Mouse (Mus musculus) ES-E14 (cell line): Measurements from ENCODE around the gene Plac8. TPM values are rescaled to one million over a fixed set of nuclear protein-coding genes. Genes with fewer than 3 reads are reported as not detected.

Experiments
- DNase-seq: peaks from one replicate; pipeline ENCODE4 v3.0.0-alpha.2; 2013; ENCODE audit warnings: low read depth, low spot score
- H3K27ac ChIP-seq: 2 replicates; pipeline ENCODE4 v1.5.1; 2012; ENCODE audit warnings: low read depth, mild to moderate bottlenecking, low read length, moderate library complexity, mixed read lengths; ENCODE audit not compliant: poor library complexity, insufficient read depth, severe bottlenecking
- H3K36me3 ChIP-seq: 2 replicates; pipeline ENCODE4 v1.6.1; 2012; ENCODE audit warnings: mild to moderate bottlenecking, low read length, moderate library complexity, mixed read lengths; ENCODE audit not compliant: control insufficient read depth, poor library complexity, insufficient read depth, severe bottlenecking
- H3K4me1 ChIP-seq, 2 experiments: fragments of 150-350 bp in 1 of 2; sonication (generic) in 1 of 2; 2 replicates each; pipeline ENCODE4 v1.6.1; 2012; ENCODE audit warnings: low read length in 2 of 2, mild to moderate bottlenecking in 1 of 2, mixed read lengths in 1 of 2; ENCODE audit not compliant: control insufficient read depth in 2 of 2, insufficient read depth in 2 of 2, poor library complexity in 1 of 2
- H3K4me3 ChIP-seq, 2 experiments: fragments of 150-350 bp in 1 of 2; sonication (generic) in 1 of 2; 2 replicates each; pipeline ENCODE4 v1.5.1; 2012; ENCODE audit warnings: low read length in 2 of 2, low read depth in 1 of 2, mild to moderate bottlenecking in 1 of 2, mixed read lengths in 1 of 2; ENCODE audit not compliant: insufficient read depth in 1 of 2, poor library complexity in 1 of 2, severe bottlenecking in 1 of 2
- H3K9ac ChIP-seq: 2 replicates; pipeline ENCODE4 v1.6.1; 2012; ENCODE audit warnings: low read depth, mild to moderate bottlenecking, low read length, mixed read lengths; ENCODE audit not compliant: poor library complexity, insufficient read depth, severe bottlenecking
- H3K9me3 ChIP-seq: fragments of 150-350 bp; sonication (generic); 2 replicates; pipeline ENCODE4 v1.6.1; 2012; ENCODE audit warnings: low read depth, mild to moderate bottlenecking, low read length; ENCODE audit not compliant: control insufficient read depth, insufficient read depth
- CHD2 ChIP-seq: IDR thresholded peaks from 2 replicates; pipeline ENCODE4 v1.6.1; 2014; ENCODE audit warnings: mild to moderate bottlenecking, low read depth, low read length, inconsistent platforms
- HCFC1 ChIP-seq: IDR thresholded peaks from 2 replicates; pipeline ENCODE4 v1.6.1; 2012; ENCODE audit warnings: low read length, inconsistent platforms, borderline replicate concordance; ENCODE audit not compliant: insufficient read depth
- MAFK ChIP-seq: IDR thresholded peaks from 2 replicates; pipeline ENCODE4 v1.6.1; 2014; ENCODE audit warnings: mild to moderate bottlenecking, low read depth, low read length, inconsistent platforms; ENCODE audit not compliant: insufficient read depth
- ZC3H11A ChIP-seq: IDR thresholded peaks from 2 replicates; pipeline ENCODE4 v1.6.1; 2012; ENCODE audit warnings: low read depth, mild to moderate bottlenecking, inconsistent platforms, low read length, borderline replicate concordance
- ZNF384 ChIP-seq: IDR thresholded peaks from 2 replicates; pipeline ENCODE4 v1.6.1; 2012; ENCODE audit warnings: low read depth, low read length, inconsistent platforms
- in situ Hi-C, 2 experiments: fragments of 600-800 bp; cut with MboI; formaldehyde crosslinking; loops; one replicate each; pipeline ENCODE4 v1.15.1; 2025; ENCODE audit warnings: low sequenced_read_pairs in 2 of 2, inconsistent platforms in 1 of 2; ENCODE audit not compliant: unreplicated experiment in 2 of 2
- total RNA-seq: library from RNA; depleted of rRNA; stranded (reverse); fragments of 300-350 nt; gene quantifications from 2 replicates; pipeline ENCODE4 v1.2.3, GENCODE M21; 2012

Gene Plac8
- total RNA-seq, 1 experiment, result 28.1 TPM

- no peak overlapping the region for H3K4me3 ChIP-seq
- TF ChIP-seq ZNF384 (no peak), ZC3H11A (no peak), HCFC1 (no peak), MAFK (no peak), CHD2 (no peak)
- no peaks in the 10 kb centered on the region for H3K9me3 ChIP-seq
- H3K9ac ChIP-seq, result no peak overlapping the region
- H3K27ac ChIP-seq, result no peak overlapping the region
- H3K4me1 ChIP-seq, result no peaks in the 10 kb centered on the region
- no peak for DNase-seq
- in situ Hi-C loops, result no loop called here
- H3K36me3 ChIP-seq, result no peaks in the 10 kb centered on the region
Measured at GRCm38 (mm10) chr5:100582435-100582826, 10.4 kb upstream of the Plac8 start.

GRCm38 (mm10) chr5:100581622-100582434 lies 9.8 kb upstream of the Plac8 start:
- no peak overlapping the region for H3K27ac ChIP-seq
- H3K4me3 ChIP-seq, result no peak overlapping the region
- H3K9ac ChIP-seq, result no peak overlapping the region
- H3K36me3 ChIP-seq, result no peaks in the 10 kb centered on the region
- in situ Hi-C loops, result no loop called here
- TF ChIP-seq HCFC1 (no peak), MAFK (no peak)
- H3K4me1 ChIP-seq, result no peaks in the 10 kb centered on the region
- no peak for DNase-seq
- H3K9me3 ChIP-seq, result no peaks in the 10 kb centered on the region

- in situ Hi-C loops, result no loop called here
- Histone ChIP-seq H3K9me3 (no peaks in the 10 kb centered on the region), H3K9ac (no peak overlapping the region), H3K36me3 (no peaks in the 10 kb centered on the region), H3K4me3 (no peak overlapping the region), H3K27ac (no peak overlapping the region), H3K4me1 (no peaks in the 10 kb centered on the region)
- DNase-seq, result no peak
- no peak for TF ChIP-seq ZC3H11A
- no peak for TF ChIP-seq CHD2
- no peak for TF ChIP-seq MAFK
- no peak for TF ChIP-seq ZNF384
- TF ChIP-seq HCFC1, result no peak
Measured at GRCm38 (mm10) chr5:100578863-100579411, 6.9 kb upstream of the Plac8 start.

- in situ Hi-C loops, result no loop called here
- Histone ChIP-seq H3K9me3 (no peaks in the 10 kb centered on the region), H3K9ac (no peak overlapping the region), H3K27ac (no peak overlapping the region), H3K4me3 (no peak overlapping the region), H3K4me1 (peaks cover 2 to 4% of the 10 kb centered on the region in 2 experiments; a peak in 1 of 4 replicates), H3K36me3 (no peaks in the 10 kb centered on the region)
- DNase-seq, result no peak
- TF ChIP-seq HCFC1, result no peak
- no peak for TF ChIP-seq ZNF384
- no peak for TF ChIP-seq ZC3H11A
- no peak for TF ChIP-seq CHD2
- TF ChIP-seq MAFK, result no peak
Measured at GRCm38 (mm10) chr5:100574771-100575170, 2.7 kb upstream of the Plac8 start.
